Mouse (Mus musculus) embryonic fibroblast, embryonic 13.5 days (primary cell): ENCODE results near the gene Enthd1.

Experiments
- CTCF ChIP-seq: IDR thresholded peaks from 2 replicates; pipeline ENCODE4 v1.5.1; 2011; ENCODE audit warnings: mild to moderate bottlenecking, control low read depth, low read length, moderate library complexity, borderline replicate concordance; ENCODE audit not compliant: insufficient read depth
- POLR2A ChIP-seq: IDR thresholded peaks from 2 replicates; pipeline ENCODE4 v1.6.1; 2011; ENCODE audit warnings: low read depth, mild to moderate bottlenecking, control low read depth, low read length, moderate library complexity

DNA sequence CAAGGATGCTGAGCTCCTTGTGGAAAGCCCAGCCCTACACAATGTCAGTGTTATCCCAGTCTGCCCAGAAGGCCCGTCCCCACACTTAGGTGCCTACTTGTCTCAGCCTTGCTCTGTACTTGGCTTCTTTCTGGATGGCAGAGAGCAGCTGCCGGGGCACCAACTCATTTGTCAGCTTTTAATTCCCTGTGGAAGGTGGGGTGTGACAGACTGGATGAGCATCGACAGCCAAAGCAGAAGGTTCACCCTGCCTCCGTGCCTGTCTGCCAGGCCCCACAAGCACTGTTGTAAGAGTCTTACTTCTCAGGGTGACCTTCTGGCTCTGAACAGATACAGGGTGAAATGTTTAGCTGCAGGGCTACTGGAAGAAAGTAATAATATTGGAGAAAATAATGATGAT is 149.8 kb downstream of the Enthd1 start:
- no peak for TF ChIP-seq CTCF
- TF ChIP-seq POLR2A: no peak
